Mouse (Mus musculus): ENCODE measurements around the gene Hhat. TPM values are rescaled to one million over a fixed set of nuclear protein-coding genes. Genes with fewer than 3 reads are reported as not detected.

The Hhat gene
- total RNA-seq, 2 experiments from 2014 or later = 1.5 to 1.7 TPM

DNA sequence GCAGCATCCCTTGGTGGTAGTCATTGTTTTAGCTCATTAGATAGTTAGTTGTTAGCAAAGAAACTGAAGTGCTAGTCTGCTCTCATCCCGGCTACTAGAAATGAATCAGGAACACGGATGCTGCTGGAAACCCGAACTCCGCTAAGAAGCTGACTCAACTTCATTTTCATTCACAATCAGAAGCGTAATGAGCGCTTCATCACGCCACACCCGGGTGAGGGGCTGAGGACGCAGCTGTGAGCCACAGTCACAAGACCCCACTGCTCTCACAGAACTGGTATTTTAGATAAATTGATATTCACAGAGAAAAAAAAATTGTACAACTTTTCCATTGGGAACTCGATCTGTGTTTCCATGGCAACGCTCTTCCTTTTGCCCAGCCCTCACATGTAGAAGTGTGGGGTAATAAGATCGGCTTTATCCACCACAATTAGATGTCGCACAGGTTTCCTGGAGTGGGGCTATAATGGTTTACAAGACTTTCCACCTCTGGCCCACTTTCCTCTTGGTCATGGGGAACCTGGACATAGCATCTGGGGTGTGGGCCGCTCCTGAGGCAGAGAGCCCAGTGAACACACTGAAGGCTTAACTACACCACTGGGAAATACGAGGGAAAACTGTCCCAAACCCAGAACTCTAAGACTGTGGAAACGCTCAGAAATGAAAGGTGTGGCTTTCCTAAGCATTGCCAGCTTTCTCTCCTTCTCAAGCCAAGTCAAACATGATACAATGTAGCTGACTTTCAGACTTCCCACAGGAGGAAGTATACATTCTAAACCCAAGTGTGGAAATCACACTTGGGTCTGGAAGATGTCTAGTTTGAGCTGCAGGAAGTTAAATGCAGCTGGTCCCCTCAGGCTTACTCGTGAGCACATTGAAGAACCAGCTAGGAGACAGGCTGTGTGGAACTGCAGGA is 14.3 kb upstream of the Hhat start:
- ATAC-seq (replicated peaks; ENCODE audit: poor library complexity) = peak; percentile 16; the same call in 1 of the 2 replicates

DNA sequence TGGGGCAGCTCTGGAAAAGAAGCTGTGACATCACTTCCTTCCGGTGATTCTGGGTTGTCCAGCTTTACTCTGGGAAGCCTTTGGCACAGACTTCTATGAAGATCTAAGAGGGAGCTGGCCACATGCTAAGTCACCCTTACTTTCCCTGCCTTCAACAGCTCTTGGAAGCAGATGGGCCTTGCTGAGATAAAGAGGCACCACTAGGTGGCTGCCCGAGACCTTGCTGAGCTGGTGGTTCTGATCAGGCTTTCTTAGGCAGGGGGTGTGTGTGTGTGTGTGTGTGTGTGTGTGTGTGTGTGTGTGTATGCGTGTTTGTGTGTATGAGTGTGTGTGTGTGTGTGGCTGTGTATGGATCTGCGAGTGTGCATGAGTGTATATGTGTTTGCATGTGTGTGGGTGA is 13.4 kb upstream of the Hhat start:
- ATAC-seq (replicated peaks; ENCODE audit: poor library complexity) = peak; percentile 89

- ATAC-seq (replicated peaks; ENCODE audit: poor library complexity) = no peak
Measured at GRCm38 (mm10) chr1:192781256-192781655, 10.2 kb upstream of the Hhat start.

- peak; percentile 84 for ATAC-seq (replicated peaks; ENCODE audit: poor library complexity)
Measured at GRCm38 (mm10) chr1:192778869-192779514, 8.0 kb upstream of the Hhat start.

DNA sequence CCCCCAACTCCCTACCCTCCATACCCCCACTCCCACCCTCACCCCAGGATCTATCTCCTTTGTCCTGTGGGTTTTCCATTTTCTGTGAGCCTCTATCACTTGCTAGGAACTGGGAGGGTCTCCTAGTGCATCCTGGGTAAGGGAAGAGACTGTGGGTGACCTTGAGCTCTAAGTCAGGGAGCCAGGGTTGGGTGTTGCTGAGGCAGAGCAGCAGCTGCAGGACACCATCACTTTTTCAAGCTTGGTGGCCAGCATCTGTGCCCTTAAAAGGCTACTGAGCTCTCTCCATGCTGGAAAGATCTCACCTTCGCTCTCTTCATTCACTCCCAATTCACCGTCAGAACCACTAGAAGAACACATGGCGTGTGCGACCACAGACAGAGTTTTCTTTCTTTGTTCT is 7.2 kb upstream of the Hhat start:
- ATAC-seq (replicated peaks; ENCODE audit: poor library complexity) = no peak

DNA sequence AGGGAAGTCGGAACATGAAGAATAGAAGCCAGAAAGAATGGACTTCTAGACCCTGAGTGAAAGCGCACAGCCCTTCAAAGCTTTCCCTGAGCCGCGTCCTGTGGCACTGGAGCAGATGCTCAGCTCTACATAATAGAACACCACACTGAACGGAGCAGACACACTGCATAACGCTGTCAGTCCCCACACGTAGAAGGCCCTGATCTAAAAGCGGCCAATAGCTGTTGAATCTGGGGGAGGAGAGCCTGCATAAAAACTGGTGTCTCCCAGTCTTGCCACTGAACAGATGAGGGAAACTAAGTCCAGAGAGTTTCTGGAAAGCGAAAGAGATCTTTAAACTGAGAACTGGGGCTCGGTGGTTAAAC is 911 bp downstream of the Hhat start:
- ATAC-seq (replicated peaks; ENCODE audit: poor library complexity) = peak; percentile 40

DNA sequence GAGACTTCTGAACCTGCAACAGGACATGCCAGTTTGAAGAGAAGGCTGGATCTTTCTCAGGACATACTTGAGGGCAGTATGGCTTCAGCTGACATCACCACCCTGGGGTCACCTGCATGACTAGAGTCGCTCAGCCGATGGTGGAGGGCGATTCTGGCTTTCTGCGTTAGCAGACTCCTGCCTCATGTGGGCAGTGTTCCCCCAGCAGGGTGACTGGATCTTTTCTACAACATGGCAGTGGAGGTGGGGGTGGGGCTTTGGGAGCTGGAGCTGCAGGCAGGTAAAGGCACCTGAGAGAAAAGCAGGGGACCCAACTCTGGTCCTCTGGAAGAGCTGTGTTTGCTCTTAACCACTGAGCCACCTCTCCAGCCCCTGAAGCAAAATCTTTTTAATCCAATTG is 5.5 kb downstream of the Hhat start:
- ATAC-seq (replicated peaks; ENCODE audit: poor library complexity) = 0 out of 2 replicates have a peak, but pooled peaks have one; percentile 17

GRCm38 (mm10) chr1:192764547-192764946 is 6.5 kb downstream of the Hhat start:
- no peak for ATAC-seq (replicated peaks; ENCODE audit: poor library complexity)

GRCm38 (mm10) chr1:192762946-192763933 is 7.8 kb downstream of the Hhat start:
- ATAC-seq (replicated peaks; ENCODE audit: poor library complexity) = peak; percentile 77

DNA sequence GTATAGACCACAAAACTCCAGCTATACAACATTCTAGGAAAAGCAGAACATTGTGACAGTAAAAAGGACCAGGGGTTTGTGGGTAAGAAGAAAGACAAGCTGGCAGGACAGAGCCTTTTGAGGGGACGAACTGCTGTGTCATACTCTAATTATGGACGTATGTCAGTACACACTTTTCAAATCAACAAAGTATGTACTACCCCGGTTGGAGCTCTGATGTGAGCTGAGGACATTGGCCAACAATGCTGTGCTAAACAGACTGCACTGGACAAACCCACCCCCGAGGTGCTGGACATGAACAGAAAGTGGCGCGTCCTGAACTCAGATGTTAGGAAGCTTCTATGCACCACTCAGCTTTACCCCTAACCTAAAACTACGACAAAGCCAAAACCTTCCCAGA is 14.3 kb downstream of the Hhat start:
- no peak for ATAC-seq (replicated peaks; ENCODE audit: poor library complexity)

DNA sequence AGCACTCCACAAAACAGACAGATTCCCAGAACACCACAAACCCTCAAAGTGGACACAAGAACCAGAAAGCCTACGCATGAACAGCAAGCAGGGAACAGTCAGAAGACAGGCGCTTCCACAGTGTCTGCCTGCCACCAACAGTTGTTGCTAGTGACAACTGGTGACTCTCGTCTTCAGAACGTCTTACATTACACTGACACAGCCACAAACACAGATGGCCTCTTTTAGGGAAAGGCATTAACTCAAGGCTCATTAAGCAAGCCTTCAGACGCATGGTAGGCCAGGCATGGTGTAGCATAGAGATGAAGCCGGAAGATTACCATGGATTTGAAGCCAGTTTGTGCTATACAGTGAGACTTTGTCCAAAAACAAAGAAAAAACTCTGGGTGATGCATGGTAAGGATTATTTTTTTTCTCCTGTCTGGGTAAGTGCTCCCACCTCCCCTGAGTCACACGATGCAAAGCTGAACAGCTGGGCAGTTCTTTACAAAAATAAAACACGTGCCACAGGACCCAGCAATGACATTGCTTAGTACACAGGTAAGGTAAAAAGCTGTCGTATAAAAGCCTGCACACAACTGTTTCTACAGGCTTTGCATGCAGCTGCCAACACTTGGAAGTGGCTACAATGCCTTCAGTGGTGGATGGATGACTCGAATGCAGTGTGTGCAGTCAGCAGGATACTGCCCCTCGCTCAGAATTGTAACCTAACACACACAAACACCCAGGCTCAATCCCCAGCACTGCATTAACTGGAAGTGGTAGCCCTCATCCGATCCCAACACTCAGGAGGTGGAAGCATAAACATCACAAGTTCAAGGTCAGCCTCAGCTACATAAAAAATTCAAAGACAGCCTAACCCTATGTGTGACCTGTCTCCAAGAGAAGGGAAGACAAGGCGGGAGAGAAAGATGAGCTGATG is 15.1 kb downstream of the Hhat start:
- ATAC-seq (replicated peaks; ENCODE audit: poor library complexity) = no peak

DNA sequence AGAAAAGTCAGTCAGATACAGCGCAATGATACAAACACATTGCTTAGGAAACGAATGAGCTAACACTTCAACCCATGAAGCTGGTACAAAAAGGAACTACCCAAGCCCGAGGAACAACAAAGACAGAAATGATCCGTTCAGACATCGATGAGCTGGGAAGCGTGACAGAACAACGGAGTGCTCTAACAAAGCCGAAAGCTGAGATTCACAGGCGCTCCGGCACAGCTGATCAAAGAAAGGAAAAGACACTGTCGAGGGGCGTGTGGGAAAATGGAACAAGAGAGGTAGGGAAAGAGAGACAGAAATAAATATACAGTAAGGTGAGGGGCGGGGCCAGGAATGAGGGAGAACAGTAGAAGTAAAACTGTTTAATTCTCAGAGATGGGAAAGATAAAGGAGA is 15.8 kb downstream of the Hhat start:
- no peak for ATAC-seq (replicated peaks; ENCODE audit: poor library complexity)

GRCm38 (mm10) chr1:192754268-192754667 is 16.8 kb downstream of the Hhat start:
- no peak for ATAC-seq (replicated peaks; ENCODE audit: poor library complexity)

DNA sequence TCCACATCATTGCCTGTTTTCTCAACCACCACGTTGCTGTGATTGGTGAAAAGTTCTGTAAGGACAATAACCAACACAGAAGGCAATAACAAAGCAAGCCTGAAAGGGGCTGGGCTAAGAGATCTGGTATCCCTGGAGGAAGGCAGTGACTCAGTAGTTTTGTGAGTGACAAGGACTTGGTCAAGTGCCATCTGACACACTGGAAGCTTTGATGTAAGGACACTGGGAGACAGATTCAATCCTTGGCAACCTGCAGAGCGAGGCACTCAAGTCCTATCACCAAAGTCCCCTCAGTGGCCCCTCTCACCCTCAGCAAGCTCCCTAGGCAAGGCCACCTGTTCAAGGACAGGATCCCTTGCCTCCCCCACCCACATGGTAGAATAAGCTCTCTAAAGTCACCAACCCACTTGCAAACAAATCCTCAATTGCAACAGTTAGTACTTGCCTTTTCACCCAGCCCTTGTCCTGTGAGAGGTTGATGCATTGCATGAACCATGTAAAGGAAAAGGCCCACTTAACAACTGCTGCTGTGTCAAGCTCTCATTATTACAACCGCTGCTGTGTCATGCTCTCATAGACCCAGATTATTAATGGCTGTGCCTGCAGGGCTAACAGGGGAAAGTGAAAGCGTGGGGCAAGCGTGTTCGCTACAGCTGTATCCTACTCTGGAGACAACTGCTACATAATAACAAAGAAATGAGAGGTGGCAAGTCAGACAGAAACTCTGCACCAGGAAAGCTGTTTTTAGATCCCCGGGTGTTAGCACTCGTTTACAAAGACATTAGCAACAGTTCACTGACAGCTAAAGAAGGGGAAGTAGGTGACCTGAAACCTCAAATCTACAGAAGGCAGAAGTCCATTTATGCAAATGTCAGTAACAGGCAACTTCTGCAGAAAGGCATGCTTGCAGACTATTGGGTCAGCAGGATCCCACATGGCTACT is 18.1 kb downstream of the Hhat start:
- peak; percentile 84 for ATAC-seq (replicated peaks; ENCODE audit: poor library complexity)

- no peak for ATAC-seq (replicated peaks; ENCODE audit: poor library complexity)
Measured at GRCm38 (mm10) chr1:192750042-192750437, 21.0 kb downstream of the Hhat start.

- no peak for ATAC-seq (replicated peaks; ENCODE audit: poor library complexity)
Measured at GRCm38 (mm10) chr1:192749270-192750041, 21.6 kb downstream of the Hhat start.

- ATAC-seq (replicated peaks; ENCODE audit: poor library complexity) = no peak; the same call in 1 of the 2 replicates
Measured at GRCm38 (mm10) chr1:192746201-192746600, 24.8 kb downstream of the Hhat start.

Data from megakaryocyte progenitor cell, adult 5-6 weeks (primary cell).